In the genomic region with DNA sequence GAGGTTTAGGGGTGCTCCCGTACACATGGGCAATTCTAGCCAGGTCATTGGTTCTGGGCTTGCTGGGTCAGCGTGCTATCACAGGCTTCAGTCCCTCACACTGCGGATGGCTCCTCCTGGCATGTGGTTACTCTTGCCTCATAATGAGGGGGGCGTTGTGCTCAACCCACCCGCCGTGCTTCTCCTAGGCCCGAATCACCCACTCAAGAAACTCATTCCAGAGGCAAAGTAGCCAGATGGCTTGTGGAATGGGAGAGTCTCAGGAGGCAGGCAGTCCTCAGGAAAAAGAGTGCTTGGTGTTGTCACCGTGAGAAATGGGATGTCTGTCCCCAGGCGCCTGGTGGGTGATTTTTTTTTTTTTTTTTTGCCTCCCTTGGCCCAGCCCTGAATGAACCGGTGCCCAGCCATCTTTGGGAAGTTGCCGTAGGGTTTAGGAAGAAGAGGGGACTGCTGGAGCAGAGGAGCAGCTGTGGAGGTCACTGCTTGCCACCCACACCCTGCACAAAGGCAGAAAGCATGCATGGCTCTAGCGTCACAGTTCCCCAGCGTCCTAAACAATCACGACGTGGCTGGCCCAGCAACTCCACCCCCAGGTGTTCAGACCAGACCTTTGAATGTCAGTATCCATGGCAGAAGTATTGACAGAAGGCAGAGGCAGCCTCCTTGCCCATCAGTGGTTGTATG, we compare ENCODE assay signal across 22 mouse cellular contexts. TPM values are rescaled to one million over a fixed set of nuclear protein-coding genes. Genes with fewer than 3 reads are reported as not detected.
DNase-seq lines count a peak whose midpoint lies in the region; ATAC-seq and TF ChIP-seq lines count a peak whose summit lies in the region.
"Had no signal": no experiment of that assay in that cellular context is flagged by ENCODE, and none has a peak within 500 bp of the region (broad histone marks: within the 10 kb centered on the region; RNA-seq: fewer than 3 reads in every experiment).

No protein-coding gene starts in this region.

- H3K27me3 ChIP-seq in hindbrain, embryonic 13.5 days = 0 out of 2 replicates have a peak, but pooled peaks cover 13% of the 10 kb centered on the region
- no peaks in the 10 kb centered on the region for H3K27me3 ChIP-seq in hindbrain, postnatal 0 days (ENCODE audit: insufficient read depth, low read length)
- H3K27me3 ChIP-seq in lung, embryonic 14.5 days (ENCODE audit: insufficient read depth, low read length) = no peaks in the 10 kb centered on the region
- H3K27me3 ChIP-seq: embryonic facial prominence, embryonic 15.5 days had no signal

- H3K4me3 ChIP-seq in hindbrain, embryonic 13.5 days = no peak overlapping the region
- no peak overlapping the region for H3K4me3 ChIP-seq in hindbrain, postnatal 0 days (ENCODE audit: low read length)
- no peak overlapping the region for H3K4me3 ChIP-seq in lung, embryonic 14.5 days (ENCODE audit: low read depth, low read length)
- H3K4me3 ChIP-seq: embryonic facial prominence, embryonic 15.5 days; heart, embryonic 10.5 days; midbrain, embryonic 12.5 days had no signal

- H3K27ac ChIP-seq in hindbrain, embryonic 13.5 days = peak overlapping the region; percentile 55
- H3K27ac ChIP-seq in hindbrain, postnatal 0 days = no peak overlapping the region
- H3K27ac ChIP-seq in lung, embryonic 14.5 days (ENCODE audit: low read depth) = no peak overlapping the region
- H3K27ac ChIP-seq: embryonic facial prominence, embryonic 15.5 days had no signal

- no peak overlapping the region for H3K4me2 ChIP-seq in hindbrain, embryonic 13.5 days
- H3K4me2 ChIP-seq in hindbrain, postnatal 0 days (ENCODE audit: low read depth, low read length) = no peak overlapping the region
- H3K4me2 ChIP-seq in lung, embryonic 14.5 days = no peak overlapping the region
- H3K4me2 ChIP-seq: embryonic facial prominence, embryonic 15.5 days; midbrain, embryonic 12.5 days had no signal

- 47% methylated on average over 15 of the region's 15 CpGs for WGBS in hindbrain, embryonic 13.5 days
- 48% methylated on average over 15 of the region's 15 CpGs for WGBS in hindbrain, postnatal 0 days
- WGBS in lung, embryonic 14.5 days = 62% methylated on average over 15 of the region's 15 CpGs

- no peak for ATAC-seq in hindbrain, embryonic 13.5 days (ENCODE audit: low FRiP score)
- no peak for ATAC-seq in hindbrain, postnatal 0 days
- 0 out of 2 replicates have a peak, but pooled peaks have one; percentile 9 for ATAC-seq in lung, embryonic 14.5 days (ENCODE audit: insufficient read depth)
- ATAC-seq: activated CD4-positive, CD25-positive, alpha-beta regulatory T cell, adult 4 months; forebrain, embryonic 16.5 days; intestine, embryonic 16.5 days; lung, postnatal 0 days had no signal

- H3K4me1 ChIP-seq in hindbrain, embryonic 13.5 days (replicated peaks) = peaks cover 74% of the 10 kb centered on the region
- peaks cover 35% of the 10 kb centered on the region for H3K4me1 ChIP-seq in hindbrain, postnatal 0 days (ENCODE audit: insufficient read depth, low read length)
- H3K4me1 ChIP-seq in lung, embryonic 14.5 days (ENCODE audit: insufficient read depth) = peaks cover 12% of the 10 kb centered on the region; the same call in 1 of the 2 replicates

- peak; percentile 32 for DNase-seq in cerebellum, adult 9-11 months
- DNase-seq in cerebellum, adult 11 months = no peak
- DNase-seq in hindbrain, postnatal 0 days (ENCODE audit: low spot score) = no peak
- DNase-seq in lung, embryonic 14.5 days = no peak
- DNase-seq in lung, postnatal 10 days = no peak
- DNase-seq in right cerebral cortex, postnatal 25 days = peak; percentile 57
- DNase-seq in right cerebral cortex, postnatal 4 days = no peak
- DNase-seq: adrenal gland, adult 8-10 months; cerebellum, adult 2 months; cerebellum, postnatal 36 days; heart, postnatal 4 days; kidney, adult 9 months; kidney, postnatal 14 days; thymus, postnatal 25 days had no signal

- H3K36me3 ChIP-seq in hindbrain, embryonic 13.5 days = no peaks in the 10 kb centered on the region
- no peaks in the 10 kb centered on the region for H3K36me3 ChIP-seq in hindbrain, postnatal 0 days (ENCODE audit: insufficient read depth, low read length)
- H3K36me3 ChIP-seq in lung, embryonic 14.5 days (ENCODE audit: insufficient read depth) = no peaks in the 10 kb centered on the region
- H3K36me3 ChIP-seq: embryonic facial prominence, embryonic 15.5 days; heart, embryonic 10.5 days; midbrain, embryonic 12.5 days had no signal

- TF ChIP-seq CTCF in hindbrain, postnatal 0 days (IDR thresholded peaks at IDR 0.05; ENCODE audit: low read depth) = no peak
- TF ChIP-seq CTCF in lung, embryonic 14.5 days (IDR thresholded peaks at IDR 0.05; ENCODE audit: low read depth) = no peak

- no peak overlapping the region for H3K9ac ChIP-seq in hindbrain, embryonic 13.5 days
- no peak overlapping the region for H3K9ac ChIP-seq in hindbrain, postnatal 0 days (replicated peaks; ENCODE audit: low read length)
- H3K9ac ChIP-seq in lung, embryonic 14.5 days = no peak overlapping the region
- H3K9ac ChIP-seq: embryonic facial prominence, embryonic 15.5 days; midbrain, embryonic 12.5 days had no signal

- no peaks in the 10 kb centered on the region for H3K9me3 ChIP-seq in hindbrain, embryonic 13.5 days
- no peaks in the 10 kb centered on the region for H3K9me3 ChIP-seq in hindbrain, postnatal 0 days (ENCODE audit: low read length)
- no peaks in the 10 kb centered on the region for H3K9me3 ChIP-seq in lung, embryonic 14.5 days (ENCODE audit: low read depth, low read length)
- H3K9me3 ChIP-seq: embryonic facial prominence, embryonic 15.5 days; heart, embryonic 10.5 days; midbrain, embryonic 12.5 days had no signal

RNA-seq across cellular contexts. Expression of a gene that starts 11.2 kb away (rescaled TPM):
- 93.2 and 105 TPM in 2 replicates for polyA plus RNA-seq in hindbrain, embryonic 13.5 days (2015; fragmentation: Nextera tagmentation; extraction: Ambion mirVana)
- 355 and 367 TPM in 2 replicates for total RNA-seq in hindbrain, postnatal 0 days (2014; rRNA removed)
- polyA plus RNA-seq in hindbrain, postnatal 0 days (2015; fragmentation: Nextera tagmentation; extraction: Ambion mirVana) = 65.1 and 69.3 TPM in 2 replicates
- polyA plus RNA-seq in lung, embryonic 14.5 days (2014; fragmentation: Nextera tagmentation; extraction: Ambion mirVana) = 0.88 and 0.96 TPM in 2 replicates

RNA-seq across cellular contexts. Expression of a gene that starts 59.6 kb away (rescaled TPM):
- 293 and 331 TPM in 2 replicates for polyA plus RNA-seq in hindbrain, embryonic 13.5 days (2015; fragmentation: Nextera tagmentation; extraction: Ambion mirVana)
- 31.2 and 35.1 TPM in 2 replicates for total RNA-seq in hindbrain, postnatal 0 days (2014; rRNA removed)
- polyA plus RNA-seq in hindbrain, postnatal 0 days (2015; fragmentation: Nextera tagmentation; extraction: Ambion mirVana) = 272 and 284 TPM in 2 replicates
- 296 and 301 TPM in 2 replicates for polyA plus RNA-seq in lung, embryonic 14.5 days (2014; fragmentation: Nextera tagmentation; extraction: Ambion mirVana)

Comparison
In these comparisons a context has a peak if more than half of its experiments do, and no peak if none do; other contexts are left out.
1. DNase-seq: peak in cerebellum, adult 9-11 months (single experiment) and right cerebral cortex, postnatal 25 days (single experiment); none in cerebellum, adult 11 months (single experiment), hindbrain, postnatal 0 days (single experiment), lung, embryonic 14.5 days (single experiment), lung, postnatal 10 days (single experiment) and right cerebral cortex, postnatal 4 days (single experiment).
2. RNA of a gene that starts 11.2 kb away (polyA plus RNA-seq): 93.2 to 105 TPM in hindbrain, embryonic 13.5 days and 65.1 to 69.3 TPM in hindbrain, postnatal 0 days; 0.88 to 0.96 TPM in lung, embryonic 14.5 days; every median in the first group is over 10 times any median in the second.